Mouse (Mus musculus): ENCODE data around the gene Sod3.

Sod3 gene

GRCm38 (mm10) chr5:52363468-52364150, at the start of gene Sod3:
Sod3 (plus strand) TSS chr5:52363791.
- peak; percentile 62 to 72 for DNase-seq

GRCm38 (mm10) chr5:52316926-52317325, 46.7 kb upstream of the Sod3 start:
- no peak for DNase-seq

GRCm38 (mm10) chr5:52319499-52319898, 44.1 kb upstream of the Sod3 start:
- no peak for DNase-seq

- no peak for DNase-seq
These were observed 31.5 kb upstream of the Sod3 start for GRCm38 (mm10) chr5:52332120-52332519.

- DNase-seq: peak; percentile 54 to 68
These were observed 28.0 kb upstream of the Sod3 start for GRCm38 (mm10) chr5:52335590-52335989.

GRCm38 (mm10) chr5:52339134-52339533, 24.5 kb upstream of the Sod3 start:
- DNase-seq: no peak

- DNase-seq: no peak
These were observed 16.7 kb upstream of the Sod3 start for GRCm38 (mm10) chr5:52346890-52347289.

GRCm38 (mm10) chr5:52350451-52350850, 13.1 kb upstream of the Sod3 start:
- DNase-seq: peak in 1 of 2 experiments; percentile 25

GRCm38 (mm10) chr5:52351561-52351960, 12.0 kb upstream of the Sod3 start:
- no peak for DNase-seq

- no peak for DNase-seq
These were observed 10.9 kb upstream of the Sod3 start for GRCm38 (mm10) chr5:52352730-52353129.

- DNase-seq: peak in 1 of 2 experiments; percentile 28
These were observed 9.2 kb upstream of the Sod3 start for GRCm38 (mm10) chr5:52354441-52354840.

- DNase-seq: peak; percentile 41 to 56
These were observed 8.0 kb upstream of the Sod3 start for GRCm38 (mm10) chr5:52355612-52356011.

- no peak for DNase-seq
These were observed 6.3 kb upstream of the Sod3 start for GRCm38 (mm10) chr5:52357175-52357754.

- no peak for DNase-seq
These were observed 5.5 kb upstream of the Sod3 start for GRCm38 (mm10) chr5:52358120-52358519.

GRCm38 (mm10) chr5:52360286-52361049, 3.1 kb upstream of the Sod3 start:
- peak; percentile 13 to 34 for DNase-seq

- DNase-seq: no peak
These were observed 669 bp upstream of the Sod3 start for GRCm38 (mm10) chr5:52362776-52363467.

GRCm38 (mm10) chr5:52364521-52364920, 930 bp downstream of the Sod3 start:
- DNase-seq: no peak

- DNase-seq: peak in 1 of 2 experiments; percentile 14
These were observed 2.3 kb downstream of the Sod3 start for GRCm38 (mm10) chr5:52365930-52366329.

GRCm38 (mm10) chr5:52366661-52367060, 3.1 kb downstream of the Sod3 start:
- DNase-seq: no peak

GRCm38 (mm10) chr5:52367866-52368840, 4.6 kb downstream of the Sod3 start:
- no peak for DNase-seq

GRCm38 (mm10) chr5:52370901-52371300, 7.3 kb downstream of the Sod3 start:
- DNase-seq: no peak

- no peak for DNase-seq
These were observed 12.3 kb downstream of the Sod3 start for GRCm38 (mm10) chr5:52375847-52376246.

All from lung, adult 18-20 months (tissue).